Mouse (Mus musculus) stomach, postnatal 0 days (tissue): ENCODE measurements at regions not wholly inside any gene's neighbourhood (a gene's known extent, or its start where the extent isn't known, plus 50 kb on each side); places are given as distances from the start of the nearest gene placed in this dataset.

ENCODE experiments used
- ATAC-seq: fragments of 200-750 bp; cut with Nextera tagmentation; 2 replicates; pipeline ENCODE4 v1.8.0; 2017; ENCODE audit not compliant: low FRiP score, low TSS enrichment
- DNase-seq: peaks from one replicate; pipeline ENCODE4 v3.0.0-alpha.2; 2016; ENCODE audit warnings: low spot score
- H3K27ac ChIP-seq: fragments of 300-500 bp; sonication (generic); replicated peaks from 2 replicates; pipeline ENCODE4 v1.5.1; 2014; ENCODE audit warnings: mild to moderate bottlenecking, control low read depth
- H3K27me3 ChIP-seq: fragments of 300-500 bp; sonication (generic); 2 replicates; pipeline ENCODE4 v1.6.1; 2014; ENCODE audit warnings: low read length; ENCODE audit not compliant: control insufficient read depth, insufficient read depth
- H3K36me3 ChIP-seq: fragments of 300-500 bp; sonication (generic); 2 replicates; pipeline ENCODE4 v1.6.1; 2014; ENCODE audit warnings: low read length, mixed read lengths; ENCODE audit not compliant: control insufficient read depth, insufficient read depth
- H3K4me1 ChIP-seq: fragments of 300-500 bp; sonication (generic); replicated peaks from 2 replicates; pipeline ENCODE4 v1.6.1; 2014; ENCODE audit warnings: antibody characterized with exemption; ENCODE audit not compliant: control insufficient read depth, insufficient read depth
- H3K4me2 ChIP-seq: fragments of 300-500 bp; sonication (generic); replicated peaks from 2 replicates; pipeline ENCODE4 v1.6.1; 2014; ENCODE audit warnings: low read depth, mild to moderate bottlenecking, control low read depth, moderate library complexity
- H3K4me3 ChIP-seq: fragments of 300-500 bp; sonication (generic); 2 replicates; pipeline ENCODE4 v1.5.1; 2014; ENCODE audit warnings: low read depth, low read length, control low read depth
- H3K9ac ChIP-seq: fragments of 300-500 bp; sonication (generic); 2 replicates; pipeline ENCODE4 v1.6.1; 2014; ENCODE audit warnings: mild to moderate bottlenecking, low read length, control low read depth, mixed read lengths
- H3K9me3 ChIP-seq: fragments of 300-500 bp; sonication (generic); 2 replicates; pipeline ENCODE4 v1.6.1; 2016; ENCODE audit warnings: low read length; ENCODE audit not compliant: control insufficient read depth
- CTCF ChIP-seq: IDR thresholded peaks from 2 replicates; pipeline ENCODE4 v1.5.1; 2016; ENCODE audit warnings: antibody characterized with exemption, low read depth, mild to moderate bottlenecking, moderate library complexity
- EP300 ChIP-seq: optimal IDR thresholded peaks from 2 replicates; pipeline ENCODE3; 2016; ENCODE audit warnings: antibody characterized with exemption
- WGBS: fragments of 180-500 bp; shearing (Covaris S2); extraction: QIAGEN DNeasy Blood & Tissue Kit; methylation state at CpG from one replicate; pipeline ENCODE4 v1.1.7; 2014; 5-methylcytosine and 5-hydroxymethylcytosine counted together

DNA sequence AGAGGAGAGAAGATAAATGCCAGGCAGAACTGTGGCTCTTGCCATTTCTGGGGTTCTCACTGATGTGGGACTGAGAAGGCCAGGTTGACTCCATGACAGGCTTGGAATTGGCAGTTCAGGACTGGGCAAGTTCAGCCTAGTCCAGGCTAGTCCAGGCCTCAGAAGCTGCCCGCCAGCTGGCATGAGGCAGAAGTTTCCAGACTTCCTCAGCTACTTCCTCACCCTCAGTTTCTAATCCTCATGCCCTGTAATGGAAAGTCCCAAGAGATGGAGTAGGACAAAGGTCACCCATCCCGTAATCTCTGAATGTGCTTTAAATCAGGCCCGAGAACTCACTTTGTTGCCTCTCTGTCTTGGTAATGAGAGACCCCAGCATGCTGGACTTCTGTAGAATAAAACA is 58.6 kb upstream of the Prok2 start:
- Histone ChIP-seq H3K36me3 (no peaks in the 10 kb centered on the region), H3K27me3 (no peaks in the 10 kb centered on the region), H3K27ac (no peak overlapping the region), H3K4me3 (no peak overlapping the region), H3K4me1 (no peaks in the 10 kb centered on the region), H3K9ac (no peak overlapping the region), H3K4me2 (no peak overlapping the region), H3K9me3 (0 out of 2 replicates have a peak, but pooled peaks cover 2% of the 10 kb centered on the region)
- ATAC-seq = no peak
- WGBS = 87% methylated on average over 3 of the region's 3 CpGs
- DNase-seq = no peak
- TF ChIP-seq EP300 (no peak), CTCF (no peak)

DNA sequence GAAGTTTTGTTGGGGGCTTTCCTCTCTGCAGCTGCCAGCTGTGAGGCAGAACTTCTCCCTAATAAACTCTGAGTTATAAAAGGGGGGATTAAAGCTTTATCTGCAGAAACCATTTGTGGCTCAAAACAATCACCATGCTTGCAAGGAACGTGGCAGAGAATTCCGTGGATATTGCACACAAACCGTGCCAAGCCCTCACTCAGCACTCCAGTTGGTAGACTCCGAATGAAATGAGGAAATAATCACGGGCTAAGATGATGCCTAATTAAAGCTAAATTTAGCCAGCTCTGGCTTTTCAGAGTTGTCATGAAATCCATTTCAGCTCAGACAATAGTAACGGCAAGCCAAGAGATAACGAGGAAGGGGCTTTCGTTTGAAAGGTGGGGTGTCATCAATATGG is 58.1 kb upstream of the Prok2 start:
- Histone ChIP-seq H3K9me3 (0 out of 2 replicates have a peak, but pooled peaks cover 2% of the 10 kb centered on the region), H3K4me2 (no peak overlapping the region), H3K36me3 (no peaks in the 10 kb centered on the region), H3K4me3 (no peak overlapping the region), H3K27ac (no peak overlapping the region), H3K4me1 (no peaks in the 10 kb centered on the region), H3K9ac (no peak overlapping the region), H3K27me3 (no peaks in the 10 kb centered on the region)
- 69% methylated on average over 8 of the region's 8 CpGs for WGBS
- no peak for ATAC-seq
- TF ChIP-seq CTCF (no peak), EP300 (no peak)
- no peak for DNase-seq

DNA sequence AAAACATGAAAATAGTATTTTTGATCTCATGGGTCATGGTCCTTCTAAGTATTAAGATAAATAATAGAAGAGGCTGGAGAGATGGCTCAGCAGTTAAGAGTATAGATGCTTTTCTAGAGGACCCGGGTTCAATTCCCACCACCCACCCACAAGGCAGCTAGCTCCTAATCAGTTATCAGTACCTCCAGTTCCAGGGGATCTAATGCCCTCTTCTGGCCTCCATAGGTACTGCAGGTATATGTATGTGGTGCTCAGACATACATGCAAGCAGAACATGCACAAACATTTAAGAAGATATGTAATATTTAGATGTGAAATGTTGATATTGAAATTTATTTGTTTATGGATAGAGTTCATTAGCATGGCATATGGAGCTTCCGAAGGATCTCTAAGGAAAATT is 56.8 kb upstream of the Prok2 start:
- Histone ChIP-seq H3K9ac (no peak overlapping the region), H3K27ac (no peak overlapping the region), H3K36me3 (no peaks in the 10 kb centered on the region), H3K4me1 (no peaks in the 10 kb centered on the region), H3K4me2 (no peak overlapping the region), H3K9me3 (0 out of 2 replicates have a peak, but pooled peaks cover 2% of the 10 kb centered on the region), H3K27me3 (no peaks in the 10 kb centered on the region), H3K4me3 (no peak overlapping the region)
- WGBS = 83% methylated on average over 2 of the region's 2 CpGs
- ATAC-seq (no peak), DNase-seq (peak; percentile 24)
- TF ChIP-seq CTCF (peak; percentile 75), EP300 (no peak)
